In genomic region chr8:74639276-74639675, GRCm38 (mm10) we compare ENCODE assay signal across 31 mouse cellular contexts.
"Had no signal": no experiment of that assay in that cellular context is flagged by ENCODE, and none has a peak within 500 bp of the region (broad histone marks: within the 10 kb centered on the region; RNA-seq: fewer than 3 reads in every experiment).

No protein-coding gene starts in this region.

- DNase-seq: left cerebral cortex, postnatal 4 days; liver; liver, embryonic 13.5 days; liver, postnatal 0 days; lung, adult 18-20 months; lung, adult 2 months; lung, embryonic 14.5 days; lung, postnatal 10 days; lung, postnatal 14 days; lung, postnatal 36 days; lung, postnatal 4 days; midbrain, embryonic 14.5 days had no signal

- H3K4me2 ChIP-seq: limb, embryonic 12.5 days; limb, embryonic 13.5 days; limb, embryonic 15.5 days; liver, embryonic 11.5 days; liver, embryonic 12.5 days; liver, embryonic 13.5 days; liver, embryonic 15.5 days; lung, embryonic 14.5 days; lung, embryonic 15.5 days; midbrain, embryonic 11.5 days; midbrain, embryonic 12.5 days; midbrain, embryonic 13.5 days; midbrain, embryonic 15.5 days had no signal

- H3K9ac ChIP-seq: limb, embryonic 12.5 days; limb, embryonic 13.5 days; limb, embryonic 15.5 days; liver, embryonic 12.5 days; liver, embryonic 13.5 days; liver, embryonic 14.5 days; liver, embryonic 15.5 days; liver, postnatal 0 days; lung, embryonic 14.5 days; lung, embryonic 15.5 days; midbrain, embryonic 12.5 days; midbrain, embryonic 13.5 days; midbrain, embryonic 15.5 days had no signal

- H3K36me3 ChIP-seq: limb, embryonic 10.5 days; limb, embryonic 12.5 days; limb, embryonic 13.5 days; limb, embryonic 15.5 days; liver, embryonic 12.5 days; liver, embryonic 13.5 days; liver, embryonic 15.5 days; lung, embryonic 15.5 days; midbrain, embryonic 10.5 days; midbrain, embryonic 12.5 days; midbrain, embryonic 13.5 days; midbrain, embryonic 15.5 days had no signal

- ATAC-seq: liver, embryonic 12.5 days; liver, postnatal 0 days; lung, postnatal 0 days; midbrain, embryonic 13.5 days; midbrain, embryonic 15.5 days; midbrain, embryonic 16.5 days had no signal

- H3K9me3 ChIP-seq: limb, embryonic 10.5 days; limb, embryonic 12.5 days; limb, embryonic 13.5 days; limb, embryonic 15.5 days; liver, embryonic 12.5 days; liver, embryonic 13.5 days; liver, embryonic 15.5 days; lung, embryonic 15.5 days; megakaryocyte, embryonic 14.5 days; midbrain, embryonic 10.5 days; midbrain, embryonic 12.5 days; midbrain, embryonic 13.5 days; midbrain, embryonic 15.5 days had no signal

- H3K27ac ChIP-seq: limb, embryonic 10.5 days; limb, embryonic 12.5 days; limb, embryonic 13.5 days; limb, embryonic 15.5 days; liver, embryonic 12.5 days; liver, embryonic 13.5 days; liver, embryonic 14.5 days; liver, embryonic 15.5 days; lung, embryonic 15.5 days; macrophage; midbrain, embryonic 10.5 days; midbrain, embryonic 12.5 days; midbrain, embryonic 13.5 days; midbrain, embryonic 15.5 days had no signal

- H3K4me3 ChIP-seq: limb, embryonic 10.5 days; limb, embryonic 12.5 days; limb, embryonic 13.5 days; limb, embryonic 15.5 days; liver, embryonic 12.5 days; liver, embryonic 13.5 days; liver, embryonic 15.5 days; lung, embryonic 15.5 days; megakaryocyte, embryonic 14.5 days; midbrain, embryonic 10.5 days; midbrain, embryonic 12.5 days; midbrain, embryonic 13.5 days; midbrain, embryonic 15.5 days; myocyte had no signal

- H3K4me1 ChIP-seq: limb, embryonic 10.5 days; limb, embryonic 12.5 days; limb, embryonic 13.5 days; limb, embryonic 15.5 days; liver, embryonic 12.5 days; liver, embryonic 13.5 days; liver, embryonic 15.5 days; lung, embryonic 15.5 days; megakaryocyte, embryonic 14.5 days; midbrain, embryonic 10.5 days; midbrain, embryonic 12.5 days; midbrain, embryonic 13.5 days; midbrain, embryonic 15.5 days had no signal

- H3K27me3 ChIP-seq: limb, embryonic 12.5 days; limb, embryonic 13.5 days; limb, embryonic 15.5 days; liver, embryonic 12.5 days; liver, embryonic 13.5 days; liver, embryonic 15.5 days; lung, embryonic 15.5 days; megakaryocyte, embryonic 14.5 days; midbrain, embryonic 12.5 days; midbrain, embryonic 13.5 days; midbrain, embryonic 15.5 days had no signal
